9 mouse cellular contexts compared by ENCODE assay signal in the genomic region with DNA sequence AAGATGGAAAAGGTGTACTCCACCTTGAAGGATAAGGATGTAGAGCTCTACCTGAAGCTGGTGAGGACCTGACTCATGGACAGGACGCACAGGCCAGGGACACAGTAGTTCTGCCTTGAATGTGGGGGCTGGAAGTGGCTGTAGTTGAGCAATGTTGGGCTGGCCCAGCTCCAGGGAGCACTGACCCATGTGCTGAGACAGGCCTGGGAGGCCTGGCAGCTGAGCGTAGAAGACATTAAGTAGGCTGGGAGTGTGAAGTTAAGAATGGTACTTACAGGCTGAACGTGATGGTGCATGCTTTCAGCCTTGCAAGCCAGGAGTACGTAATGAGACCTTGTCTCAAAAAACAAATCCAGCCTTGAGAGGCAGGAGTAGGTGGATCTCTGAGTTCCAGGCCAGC. TPM values are rescaled to one million over a fixed set of nuclear protein-coding genes. Genes with fewer than 3 reads are reported as not detected.
DNase-seq lines count a peak whose midpoint lies in the region.
"Had no signal": no experiment of that assay in that cellular context is flagged by ENCODE, and none has a peak within 500 bp of the region (broad histone marks: within the 10 kb centered on the region; RNA-seq: fewer than 3 reads in every experiment).

No protein-coding gene starts in this region.

- peak; percentile 37 for DNase-seq in gastrocnemius, adult 18-20 months (ENCODE audit: low spot score)
- no peak for DNase-seq in gastrocnemius, postnatal 25 days
- peak; percentile 63 for DNase-seq in ovary, adult 18-20 months (ENCODE audit: low spot score)
- no peak for DNase-seq in ovary, postnatal 10 days (ENCODE audit: low spot score)
- DNase-seq in kidney, adult 8-10 months, result peak; percentile 88
- peak; percentile 81 for DNase-seq in lung, postnatal 14 days
- DNase-seq in thymus, adult 18-20 months, result no peak
- DNase-seq in cerebellum, postnatal 14 days, result no peak
- DNase-seq: cerebellum, adult 8-10 months had no signal

RNA-seq across cellular contexts. Expression of a gene that starts 13.9 kb away (rescaled TPM):
- total RNA-seq in gastrocnemius, adult 18-20 months (2021), result 10 to 100 TPM; 11.7 to 12.0 TPM
- 10 to 100 TPM; 12.2 to 13.5 TPM for total RNA-seq in gastrocnemius, postnatal 25 days (2021)

RNA-seq across cellular contexts. Expression of a gene that starts 23.1 kb away (rescaled TPM):
- total RNA-seq in gastrocnemius, adult 18-20 months (2021), result 10 to 100 TPM; 23.5 to 24.1 TPM
- total RNA-seq in gastrocnemius, postnatal 25 days (2021), result 10 to 100 TPM; 20.1 to 20.3 TPM

RNA-seq across cellular contexts. Expression of a gene that starts 23.8 kb away (rescaled TPM):
- 10 to 100 TPM; 50.1 to 52.0 TPM for total RNA-seq in gastrocnemius, adult 18-20 months (2021)
- 10 to 100 TPM; 56.2 to 62.1 TPM for total RNA-seq in gastrocnemius, postnatal 25 days (2021)

RNA-seq across cellular contexts. Expression of a gene that starts 30.8 kb away (rescaled TPM):
- 1 to 10 TPM; 4.2 to 4.7 TPM for total RNA-seq in gastrocnemius, adult 18-20 months (2021)
- 1 to 10 TPM; 4.3 to 4.8 TPM for total RNA-seq in gastrocnemius, postnatal 25 days (2021)

RNA-seq across cellular contexts. Expression of a gene that starts 54.0 kb away (rescaled TPM):
- 1 to 10 TPM; 2.1 to 2.8 TPM for total RNA-seq in gastrocnemius, adult 18-20 months (2021)
- 1 to 10 TPM; 2.4 to 3.1 TPM for total RNA-seq in gastrocnemius, postnatal 25 days (2021)

Comparison
In these comparisons a context has a peak if more than half of its experiments do, and no peak if none do; other contexts are left out.
1. DNase-seq: peak in gastrocnemius, adult 18-20 months (single experiment), ovary, adult 18-20 months (single experiment), kidney, adult 8-10 months (2 of 2) and lung, postnatal 14 days (single experiment); none in gastrocnemius, postnatal 25 days (single experiment), ovary, postnatal 10 days (single experiment), thymus, adult 18-20 months (0 of 2) and cerebellum, postnatal 14 days (0 of 2).